Mouse (Mus musculus): ENCODE data around the gene Duxbl2.
"Not testable (repeated sequence)": the region's sequence is repeated elsewhere in the genome, so short reads cannot be mapped to it uniquely, and the experiment has no call there.

DNA sequence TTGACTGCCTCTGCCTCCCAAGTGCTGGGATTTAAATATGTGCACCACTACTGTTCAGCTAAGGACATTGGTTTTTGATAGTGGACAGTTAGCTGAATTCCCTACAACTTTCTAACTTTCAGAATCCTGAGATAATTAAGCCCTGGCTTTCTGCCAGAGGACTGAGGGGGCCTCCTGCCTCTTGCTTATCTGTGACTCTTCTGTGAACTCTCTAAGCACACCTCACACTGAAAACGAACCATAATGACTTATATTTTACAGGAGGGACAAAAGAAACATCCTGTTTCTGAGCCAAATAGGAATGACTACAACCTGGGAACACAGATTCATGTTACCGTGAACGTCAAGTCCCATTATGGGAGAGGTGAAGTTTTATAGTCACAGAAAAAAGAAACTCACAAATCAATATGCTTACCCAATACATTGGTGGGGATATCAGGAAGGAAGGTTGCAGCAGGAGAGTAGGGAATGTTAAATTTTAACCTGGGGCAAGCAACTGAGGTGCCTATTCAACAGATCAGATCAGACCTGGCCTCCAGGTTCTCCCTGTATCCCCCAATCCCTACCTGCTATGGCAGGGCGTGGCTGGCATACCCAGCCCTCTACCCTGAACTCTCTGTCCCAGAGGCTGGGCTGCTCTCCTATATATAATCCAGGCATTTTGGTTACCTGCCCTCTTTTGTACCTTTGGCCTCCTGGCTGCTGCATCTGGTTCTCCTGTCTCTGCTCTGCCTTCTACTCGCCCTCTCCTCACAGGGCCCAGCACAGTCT, 41.3 kb upstream of the Duxbl2 start:
- not testable (repeated sequence) for TF ChIP-seq CTCF (conservative IDR thresholded peaks at IDR 0.05 in 1 of 2, IDR thresholded peaks at IDR 0.05 in 1 of 2; ENCODE audit: low read depth in 2 of 2, low read length in 2 of 2); MEF2A (IDR thresholded peaks at IDR 0.05; ENCODE audit: borderline replicate concordance, low read depth, low read length); RAD21 (IDR thresholded peaks at IDR 0.05; ENCODE audit: low read depth, low read length); UBTF (IDR thresholded peaks at IDR 0.05; ENCODE audit: low read depth, low read length); BHLHE40 (IDR thresholded peaks at IDR 0.05; ENCODE audit: low read depth, low read length); HCFC1 (IDR thresholded peaks at IDR 0.05; ENCODE audit: low read depth, low read length); MAFK (IDR thresholded peaks at IDR 0.05; ENCODE audit: insufficient replicate concordance, low read length); KAT2A (IDR thresholded peaks at IDR 0.05; ENCODE audit: insufficient replicate concordance, low read length)
